Mouse (Mus musculus): ENCODE measurements around the gene Frmd4a.

DNA sequence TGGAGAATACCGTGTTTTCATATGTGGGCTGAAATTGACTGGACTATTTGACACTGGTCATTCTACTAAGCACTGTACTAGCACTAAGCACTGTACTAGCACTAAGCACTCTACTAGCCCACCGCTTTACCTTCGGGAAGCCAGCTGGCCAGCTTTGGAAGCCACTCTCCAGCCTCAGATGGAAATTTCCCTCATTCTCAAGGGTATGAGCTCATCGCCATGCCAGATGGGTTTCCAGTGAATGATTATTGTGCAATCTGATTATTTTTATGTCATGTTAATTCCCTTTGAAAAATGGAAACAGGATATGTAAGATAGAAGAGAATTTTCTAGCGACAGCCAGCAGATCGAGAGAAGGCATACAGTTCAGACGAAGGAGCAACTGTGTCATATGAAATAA, 324.5 kb downstream of the Frmd4a start:
- TF ChIP-seq CTCF (IDR thresholded peaks at IDR 0.05; ENCODE audit: insufficient read depth, low read length) (no peak), POLR2A (IDR thresholded peaks at IDR 0.05; ENCODE audit: borderline replicate concordance, extremely low read depth, low read depth, low read length) (no peak)
